Mouse (Mus musculus) forebrain, embryonic 13.5 days (tissue): ENCODE results near the gene Zfp385a. TPM values are rescaled to one million over a fixed set of nuclear protein-coding genes. Genes with fewer than 3 reads are reported as not detected.

ENCODE experiments used
- ATAC-seq: fragments of 200-750 bp; cut with Nextera tagmentation; 2 replicates; pipeline ENCODE4 v1.8.0; 2017
- H3K27ac ChIP-seq: fragments of 300-500 bp; sonication (generic); 2 replicates; pipeline ENCODE4 v1.5.1; 2015; ENCODE audit warnings: inconsistent platforms, mild to moderate bottlenecking, moderate library complexity
- H3K27me3 ChIP-seq: fragments of 300-500 bp; sonication (generic); 2 replicates; pipeline ENCODE4 v1.6.1; 2015; ENCODE audit warnings: mild to moderate bottlenecking, inconsistent platforms
- H3K36me3 ChIP-seq: fragments of 300-500 bp; sonication (generic); 2 replicates; pipeline ENCODE4 v1.6.1; 2015; ENCODE audit warnings: mild to moderate bottlenecking, inconsistent platforms; ENCODE audit not compliant: poor library complexity, severe bottlenecking
- H3K4me1 ChIP-seq: fragments of 300-500 bp; sonication (generic); 2 replicates; pipeline ENCODE4 v1.6.1; 2015; ENCODE audit warnings: inconsistent platforms
- H3K4me2 ChIP-seq: fragments of 300-500 bp; sonication (generic); 2 replicates; pipeline ENCODE4 v1.6.1; 2015; ENCODE audit warnings: inconsistent platforms, mild to moderate bottlenecking, moderate library complexity
- H3K4me3 ChIP-seq: fragments of 300-500 bp; sonication (generic); 2 replicates; pipeline ENCODE4 v1.5.1; 2015; ENCODE audit warnings: mild to moderate bottlenecking, inconsistent platforms
- H3K9ac ChIP-seq: fragments of 300-500 bp; sonication (generic); 2 replicates; pipeline ENCODE4 v1.6.1; 2015; ENCODE audit warnings: mild to moderate bottlenecking, inconsistent platforms
- H3K9me3 ChIP-seq: fragments of 300-500 bp; sonication (generic); replicated peaks from 2 replicates; pipeline ENCODE4 v1.6.1; 2016; ENCODE audit warnings: inconsistent platforms
- WGBS: fragments of 180-500 bp; shearing (Covaris S2); methylation state at CpG from one replicate; pipeline ENCODE4 v1.1.7; 2015; 5-methylcytosine and 5-hydroxymethylcytosine counted together
- polyA plus RNA-seq: library from polyadenylated mRNA; unstranded; fragments of >200 nt; fragmentation: Nextera tagmentation; extraction: Ambion mirVana; gene quantifications from 2 replicates; pipeline ENCODE4 v1.2.1, GENCODE M21; 2015

Gene Zfp385a
- polyA plus RNA-seq, 1 experiment from 2014 or later = 11.3 TPM

- 0 out of 2 replicates have a peak overlapping the region, but pooled peaks have one; percentile 34 for H3K9ac ChIP-seq
Observed at GRCm38 (mm10) chr15:103333081-103333615, 6.7 kb downstream of the Zfp385a start.

GRCm38 (mm10) chr15:103323455-103324247 is 16.2 kb downstream of the Zfp385a start:
- Histone ChIP-seq H3K27me3 (no peaks in the 10 kb centered on the region), H3K9ac (peak overlapping the region; percentile 81), H3K4me2 (peak overlapping the region; percentile 80), H3K4me3 (peak overlapping the region; percentile 68), H3K27ac (peak overlapping the region; percentile 66), H3K4me1 (peaks cover 26% of the 10 kb centered on the region), H3K36me3 (peaks cover 15% of the 10 kb centered on the region), H3K9me3 (no peaks in the 10 kb centered on the region)
- peak; percentile 98 for ATAC-seq
- under 1% methylated on average over 27 of the region's 40 CpGs for WGBS

More at GRCm38 (mm10) chr15:103333081-103333615, 6.7 kb downstream of the Zfp385a start:
- 57% methylated on average over 5 of the region's 5 CpGs for WGBS
- Histone ChIP-seq H3K27ac (no peak overlapping the region), H3K9me3 (no peaks in the 10 kb centered on the region), H3K27me3 (peaks cover 11% of the 10 kb centered on the region), H3K36me3 (no peaks in the 10 kb centered on the region), H3K4me3 (no peak overlapping the region), H3K4me2 (peak overlapping the region; percentile 7; the same call in 1 of the 2 replicates), H3K4me1 (peaks cover 20% of the 10 kb centered on the region)
- ATAC-seq = no peak

- peak; percentile 72 for ATAC-seq
- Histone ChIP-seq H3K36me3 (peaks cover 20% of the 10 kb centered on the region), H3K9me3 (no peaks in the 10 kb centered on the region), H3K9ac (peak overlapping the region; percentile 81), H3K27me3 (no peaks in the 10 kb centered on the region), H3K27ac (peak overlapping the region; percentile 66), H3K4me1 (peaks cover 26% of the 10 kb centered on the region), H3K4me3 (peak overlapping the region; percentile 68), H3K4me2 (peak overlapping the region; percentile 80)
- WGBS = 0% methylated on average over 20 of the region's 26 CpGs
Observed at GRCm38 (mm10) chr15:103323070-103323454, 16.8 kb downstream of the Zfp385a start.

GRCm38 (mm10) chr15:103322396-103322795 is 17.5 kb downstream of the Zfp385a start:
- Histone ChIP-seq H3K9me3 (no peaks in the 10 kb centered on the region), H3K4me3 (peak overlapping the region; percentile 68), H3K9ac (peak overlapping the region; percentile 81), H3K27me3 (no peaks in the 10 kb centered on the region), H3K36me3 (peaks cover 27% of the 10 kb centered on the region), H3K4me2 (peak overlapping the region; percentile 80), H3K4me1 (peaks cover 26% of the 10 kb centered on the region), H3K27ac (no peak overlapping the region)
- WGBS = 39% methylated on average over 4 of the region's 4 CpGs
- no peak for ATAC-seq

GRCm38 (mm10) chr15:103321076-103321475 is 18.8 kb downstream of the Zfp385a start:
- H3K36me3 ChIP-seq = peaks cover 40% of the 10 kb centered on the region
- H3K4me3 ChIP-seq = no peak overlapping the region
- WGBS = 59% methylated on average over 1 of the region's 1 CpGs
- no peaks in the 10 kb centered on the region for H3K9me3 ChIP-seq
- peaks cover 26% of the 10 kb centered on the region for H3K4me1 ChIP-seq
- no peak overlapping the region for H3K9ac ChIP-seq
- H3K4me2 ChIP-seq = no peak overlapping the region
- no peaks in the 10 kb centered on the region for H3K27me3 ChIP-seq
- no peak for ATAC-seq
- H3K27ac ChIP-seq = no peak overlapping the region

GRCm38 (mm10) chr15:103318201-103318816 is 21.6 kb downstream of the Zfp385a start:
- Histone ChIP-seq H3K4me2 (no peak overlapping the region), H3K9ac (no peak overlapping the region), H3K27ac (no peak overlapping the region), H3K27me3 (no peaks in the 10 kb centered on the region), H3K36me3 (peaks cover 49% of the 10 kb centered on the region), H3K9me3 (no peaks in the 10 kb centered on the region), H3K4me3 (no peak overlapping the region), H3K4me1 (peaks cover 42% of the 10 kb centered on the region)
- no peak for ATAC-seq
- 69% methylated on average over 3 of the region's 3 CpGs for WGBS

GRCm38 (mm10) chr15:103317731-103318130 is 22.2 kb downstream of the Zfp385a start:
- WGBS = 92% methylated on average over 8 of the region's 8 CpGs
- Histone ChIP-seq H3K4me3 (no peak overlapping the region), H3K27me3 (no peaks in the 10 kb centered on the region), H3K36me3 (peaks cover 49% of the 10 kb centered on the region), H3K9me3 (no peaks in the 10 kb centered on the region), H3K4me1 (peaks cover 45% of the 10 kb centered on the region), H3K9ac (no peak overlapping the region), H3K27ac (no peak overlapping the region), H3K4me2 (no peak overlapping the region)
- no peak for ATAC-seq

GRCm38 (mm10) chr15:103317120-103317519 is 22.8 kb downstream of the Zfp385a start:
- H3K4me3 ChIP-seq = no peak overlapping the region
- no peak for ATAC-seq
- H3K9ac ChIP-seq = no peak overlapping the region
- H3K4me2 ChIP-seq = no peak overlapping the region
- H3K27me3 ChIP-seq = no peaks in the 10 kb centered on the region
- no peaks in the 10 kb centered on the region for H3K9me3 ChIP-seq
- no peak overlapping the region for H3K27ac ChIP-seq
- H3K36me3 ChIP-seq = peaks cover 49% of the 10 kb centered on the region
- peaks cover 39% of the 10 kb centered on the region for H3K4me1 ChIP-seq

GRCm38 (mm10) chr15:103315979-103316776 is 23.7 kb downstream of the Zfp385a start:
- Histone ChIP-seq H3K27me3 (no peaks in the 10 kb centered on the region), H3K9ac (no peak overlapping the region), H3K4me1 (peaks cover 29% of the 10 kb centered on the region), H3K4me2 (no peak overlapping the region), H3K9me3 (no peaks in the 10 kb centered on the region), H3K36me3 (peaks cover 49% of the 10 kb centered on the region), H3K4me3 (no peak overlapping the region), H3K27ac (no peak overlapping the region)
- ATAC-seq = no peak
- WGBS = 81% methylated on average over 10 of the region's 10 CpGs

DNA sequence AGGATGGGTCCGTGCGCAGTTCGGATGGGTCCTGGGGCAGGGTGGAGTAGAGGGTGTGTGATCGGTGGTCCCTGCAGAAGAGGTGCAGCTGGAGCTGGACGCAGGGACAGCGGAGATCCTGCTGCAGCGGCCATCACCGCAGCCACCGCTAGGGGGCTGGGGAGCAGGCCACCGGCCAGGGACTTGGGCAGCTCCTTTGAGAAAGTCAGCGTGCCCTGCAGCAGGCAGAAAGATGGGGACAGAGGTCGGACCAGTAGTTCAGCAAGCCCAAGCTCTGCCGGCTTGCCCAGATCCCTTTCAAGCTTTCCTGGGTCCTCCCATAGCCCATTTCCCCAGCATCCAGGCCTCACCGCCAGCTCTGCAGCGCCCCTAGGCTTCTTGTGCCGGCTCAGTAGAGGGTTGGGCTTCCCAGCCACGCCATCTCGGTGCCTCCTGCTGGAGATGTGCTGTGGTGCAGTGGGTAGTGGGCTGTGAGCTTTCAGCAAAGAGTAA is 24.8 kb downstream of the Zfp385a start:
- H3K9ac ChIP-seq = peak overlapping the region; percentile 56
- WGBS = 3% methylated on average over 18 of the region's 18 CpGs
- peaks cover 45% of the 10 kb centered on the region for H3K36me3 ChIP-seq
- H3K4me2 ChIP-seq = peak overlapping the region; percentile 57
- peak overlapping the region; percentile 25 for H3K4me3 ChIP-seq
- H3K27ac ChIP-seq = no peak overlapping the region
- H3K9me3 ChIP-seq = no peaks in the 10 kb centered on the region
- H3K27me3 ChIP-seq = no peaks in the 10 kb centered on the region
- peak; percentile 75 for ATAC-seq
- peaks cover 25% of the 10 kb centered on the region for H3K4me1 ChIP-seq

- peaks cover 25% of the 10 kb centered on the region for H3K4me1 ChIP-seq
- H3K9ac ChIP-seq = 0 out of 2 replicates have a peak overlapping the region, but pooled peaks have one; percentile 56
- peak overlapping the region; percentile 57 for H3K4me2 ChIP-seq
- 49% methylated on average over 22 of the region's 22 CpGs for WGBS
- H3K36me3 ChIP-seq = peaks cover 40% of the 10 kb centered on the region
- 0 out of 2 replicates have a peak overlapping the region, but pooled peaks have one; percentile 7 for H3K27ac ChIP-seq
- no peaks in the 10 kb centered on the region for H3K9me3 ChIP-seq
- no peak overlapping the region for H3K4me3 ChIP-seq
- ATAC-seq = peak; percentile 9; the same call in 1 of the 2 replicates
- peaks cover 4% of the 10 kb centered on the region for H3K27me3 ChIP-seq
Observed at GRCm38 (mm10) chr15:103314181-103314580, 25.7 kb downstream of the Zfp385a start.
